Mouse (Mus musculus) embryo, embryonic 10.5 days (tissue): ENCODE data around the gene Gm266.

Experiments used
- DNase-seq: peaks from one replicate; pipeline ENCODE4 v3.0.0-alpha.2; 2015; ENCODE audit warnings: low spot score

The Gm266 gene

GRCm38 (mm10) chr12:111436640-111437039, 49.0 kb downstream of the Gm266 start:
- DNase-seq, result no peak

- DNase-seq, result no peak
Measured at GRCm38 (mm10) chr12:111436170-111436569, 49.5 kb downstream of the Gm266 start.

- DNase-seq, result no peak
Measured at GRCm38 (mm10) chr12:111434745-111435327, 50.8 kb downstream of the Gm266 start.
